Mouse (Mus musculus) midbrain, embryonic 10.5 days (tissue): ENCODE measurements around the gene Olfr411. TPM values are rescaled to one million over a fixed set of nuclear protein-coding genes. Genes with fewer than 3 reads are reported as not detected.

Source experiments
- DNase-seq: peaks from one replicate; pipeline ENCODE4 v3.0.0-alpha.2; 2017; ENCODE audit warnings: low spot score
- H3K27ac ChIP-seq: fragments of 300-500 bp; sonication (generic); replicated peaks from 2 replicates; pipeline ENCODE4 v1.5.1; 2016; ENCODE audit warnings: mild to moderate bottlenecking
- H3K27me3 ChIP-seq: fragments of 300-500 bp; sonication (generic); 2 replicates; pipeline ENCODE4 v1.6.1; 2016; ENCODE audit warnings: low read depth, mild to moderate bottlenecking; ENCODE audit not compliant: poor library complexity, severe bottlenecking
- H3K36me3 ChIP-seq: fragments of 300-500 bp; sonication (generic); 2 replicates; pipeline ENCODE4 v1.6.1; 2016; ENCODE audit warnings: mild to moderate bottlenecking, moderate library complexity
- H3K4me1 ChIP-seq: fragments of 300-500 bp; sonication (generic); 2 replicates; pipeline ENCODE4 v1.6.1; 2016
- H3K4me3 ChIP-seq: fragments of 300-500 bp; sonication (generic); 2 replicates; pipeline ENCODE4 v1.5.1; 2016; ENCODE audit warnings: mild to moderate bottlenecking, moderate library complexity
- H3K9me3 ChIP-seq: fragments of 300-500 bp; sonication (generic); replicated peaks from 2 replicates; pipeline ENCODE4 v1.6.1; 2016; ENCODE audit warnings: mild to moderate bottlenecking
- WGBS: fragments of 180-500 bp; shearing (Covaris S2); methylation state at CpG from one replicate; pipeline ENCODE4 v1.1.7; 2016; 5-methylcytosine and 5-hydroxymethylcytosine counted together
- polyA plus RNA-seq: library from polyadenylated mRNA; unstranded; fragments of >200 nt; fragmentation: Nextera tagmentation; extraction: Ambion mirVana; gene quantifications from 2 replicates; pipeline ENCODE4 v1.2.1, GENCODE M21; 2016

The Olfr411 gene
- polyA plus RNA-seq, 1 experiment from 2014 or later, result not detected

DNA sequence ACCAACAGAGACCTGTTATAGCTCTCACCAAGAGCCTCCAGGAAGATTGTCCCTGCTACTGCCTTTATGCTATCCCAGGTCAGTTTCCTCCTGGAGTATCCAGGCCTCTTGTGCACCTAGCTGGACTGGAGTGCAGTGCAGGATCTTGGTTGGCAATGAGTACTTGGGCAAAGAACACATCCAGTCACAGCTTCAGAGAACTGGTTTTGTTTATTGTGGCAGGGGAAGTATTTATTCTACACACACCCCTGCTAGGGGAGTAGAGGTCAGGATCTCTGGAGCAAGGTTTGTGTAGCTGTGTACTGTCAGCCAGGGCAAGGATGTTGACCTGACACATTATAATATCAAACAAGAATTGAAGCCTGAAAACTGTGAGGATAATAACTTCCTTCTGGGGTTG, 23.7 kb downstream of the Olfr411 start:
- H3K4me1 ChIP-seq, result no peaks in the 10 kb centered on the region
- no peak overlapping the region for H3K4me3 ChIP-seq
- peaks cover 3% of the 10 kb centered on the region; the same call in 1 of the 2 replicates for H3K9me3 ChIP-seq
- no peaks in the 10 kb centered on the region for H3K36me3 ChIP-seq
- H3K27me3 ChIP-seq, result no peaks in the 10 kb centered on the region
- H3K27ac ChIP-seq, result no peak overlapping the region
- no peak for DNase-seq

DNA sequence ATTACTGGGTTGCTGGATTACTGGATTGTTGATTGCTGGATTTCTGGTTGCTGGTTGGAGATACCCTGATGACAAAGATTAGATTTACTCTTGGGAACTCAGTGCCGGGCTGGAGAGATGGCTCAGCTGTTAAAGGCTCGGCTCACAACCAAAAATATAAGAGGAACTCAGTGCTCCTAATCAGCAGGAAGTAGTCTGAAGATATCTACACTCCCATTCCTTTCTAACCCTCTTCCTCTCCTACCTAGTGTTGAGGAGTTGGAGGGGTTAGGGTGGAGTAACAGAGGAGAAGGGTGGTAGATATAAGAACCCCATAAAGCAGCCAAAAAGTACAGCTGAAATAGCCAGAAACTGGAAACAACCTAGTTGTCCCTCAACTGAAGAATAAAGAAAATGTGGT, 26.4 kb downstream of the Olfr411 start:
- WGBS, result 79% methylated on average over 2 of the region's 2 CpGs
- peaks cover 15% of the 10 kb centered on the region for H3K9me3 ChIP-seq

More for the DNA sequence above, 26.4 kb downstream of the Olfr411 start:
- no peak overlapping the region for H3K4me3 ChIP-seq
- no peaks in the 10 kb centered on the region for H3K4me1 ChIP-seq
- no peak overlapping the region for H3K27ac ChIP-seq
- no peaks in the 10 kb centered on the region for H3K27me3 ChIP-seq
- no peak for DNase-seq
- H3K36me3 ChIP-seq, result no peaks in the 10 kb centered on the region

Other genes starting within 250 kb of the Olfr411 start
- gene Olfr401, start 238.9 kb downstream of the Olfr411 start, polyA plus RNA-seq, result not detected in 2 replicates
- gene Olfr402, start 199.1 kb downstream of the Olfr411 start, polyA plus RNA-seq, result not detected in 2 replicates
- not detected in 2 replicates for gene Olfr403, start 166.4 kb downstream of the Olfr411 start, polyA plus RNA-seq
- not detected in 2 replicates for gene Olfr43, start 141.3 kb downstream of the Olfr411 start, polyA plus RNA-seq
- gene Olfr406, start 92.8 kb downstream of the Olfr411 start, polyA plus RNA-seq, result not detected in 2 replicates
- gene Olfr59, start 68.9 kb downstream of the Olfr411 start, polyA plus RNA-seq, result not detected in 2 replicates
- gene Olfr410, start 14.6 kb downstream of the Olfr411 start, polyA plus RNA-seq, result not detected in 2 replicates
- gene Olfr412, start 9.4 kb upstream of the Olfr411 start, polyA plus RNA-seq, result not detected in 2 replicates